Mouse (Mus musculus) lung, postnatal 36 days (tissue): ENCODE measurements around the gene Ckb.
A peak's percentile ranks its signal among the peaks of the same experiment; 100 is the strongest.
"Not testable (repeated sequence)": the region's sequence is repeated elsewhere in the genome, so short reads cannot be mapped to it uniquely, and the experiment has no call there.

Source experiments
- DNase-seq: peaks from one replicate; pipeline ENCODE4 v3.0.0; 2022; ENCODE audit warnings: mixed read lengths

Ckb gene

DNA sequence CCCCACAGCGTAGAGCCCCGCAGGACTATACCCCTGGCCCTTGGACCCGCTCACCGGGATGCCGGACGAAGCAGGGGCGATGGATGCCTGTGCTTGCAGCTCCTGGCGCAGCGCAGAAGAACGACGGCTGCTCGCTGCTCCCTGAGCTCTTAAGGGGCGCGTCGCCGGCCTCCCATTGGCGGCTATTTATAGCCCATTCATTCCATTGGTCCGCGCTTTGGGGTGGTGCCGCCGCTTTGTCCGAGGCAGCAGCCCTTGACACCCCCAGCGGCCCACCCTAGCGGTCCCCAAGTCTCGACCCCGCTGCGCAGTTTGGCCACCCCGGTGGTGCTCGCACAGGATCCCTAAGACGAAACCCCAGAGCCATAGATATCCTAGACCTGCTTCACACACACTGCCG is at the start of gene Ckb:
Gene Ckb, minus strand, starts transcription at position 163 of the 400 bp plus-strand sequence.
- DNase-seq, result peak; percentile 69

DNA sequence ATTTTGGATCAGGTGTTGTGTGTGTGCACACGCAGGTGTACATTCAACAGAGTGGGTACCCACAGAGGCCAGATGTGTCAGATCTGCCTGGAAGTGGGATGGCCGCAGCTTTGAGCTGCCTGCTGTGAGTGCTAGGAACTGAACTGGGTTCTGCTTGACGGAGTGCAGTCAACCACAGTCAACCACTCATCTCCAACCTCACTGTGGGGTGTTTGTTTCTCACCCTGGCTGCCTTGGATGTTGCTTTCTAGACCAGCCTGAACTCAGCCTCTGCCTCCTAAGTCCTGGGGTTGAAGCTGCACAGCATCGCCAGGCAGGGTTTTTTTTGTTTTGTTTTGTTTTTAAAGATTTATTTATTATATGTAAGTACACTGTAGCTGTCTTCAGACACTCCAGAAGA is 48.1 kb upstream of the Ckb start:
- no peak for DNase-seq

DNA sequence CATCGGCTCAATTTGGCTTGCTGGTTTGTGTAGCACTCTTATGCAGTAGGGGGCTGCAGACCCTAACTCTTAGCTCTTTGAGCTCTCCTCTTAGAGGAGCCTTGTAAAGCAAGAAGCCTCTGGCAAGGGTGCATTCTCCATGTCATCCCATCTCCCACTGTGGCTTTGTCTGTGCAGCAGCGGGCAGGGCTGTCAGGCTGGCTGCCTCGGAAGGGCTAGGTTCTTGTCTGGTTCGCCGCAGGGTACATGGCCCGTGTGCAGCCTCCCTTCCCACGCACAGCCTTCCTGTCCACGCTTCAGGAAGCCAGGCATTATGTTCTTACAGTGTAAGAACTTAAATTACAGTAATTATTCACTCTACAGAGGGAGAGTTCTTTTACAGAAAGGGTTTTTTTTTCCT is 46.5 kb upstream of the Ckb start:
- DNase-seq, result no peak

DNA sequence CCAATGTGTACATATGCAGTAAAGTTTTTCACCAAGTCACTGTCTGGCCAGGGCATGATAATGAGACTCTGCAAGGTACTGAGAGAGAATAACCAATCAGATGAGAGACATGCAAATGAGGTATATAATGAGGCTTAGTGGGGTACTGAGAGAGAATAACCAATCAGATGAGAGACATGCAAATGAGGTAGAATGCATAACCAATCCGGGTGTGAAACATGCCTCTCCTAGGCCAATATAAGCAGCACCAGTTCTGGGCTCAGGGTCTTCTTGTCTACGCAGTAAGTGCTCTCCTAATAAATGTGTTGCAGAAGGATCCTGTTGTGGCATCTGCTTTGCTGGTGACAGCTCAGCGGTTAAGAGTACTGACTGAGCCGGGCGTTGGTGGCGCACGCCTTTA is 44.4 kb upstream of the Ckb start:
- no peak for DNase-seq

DNA sequence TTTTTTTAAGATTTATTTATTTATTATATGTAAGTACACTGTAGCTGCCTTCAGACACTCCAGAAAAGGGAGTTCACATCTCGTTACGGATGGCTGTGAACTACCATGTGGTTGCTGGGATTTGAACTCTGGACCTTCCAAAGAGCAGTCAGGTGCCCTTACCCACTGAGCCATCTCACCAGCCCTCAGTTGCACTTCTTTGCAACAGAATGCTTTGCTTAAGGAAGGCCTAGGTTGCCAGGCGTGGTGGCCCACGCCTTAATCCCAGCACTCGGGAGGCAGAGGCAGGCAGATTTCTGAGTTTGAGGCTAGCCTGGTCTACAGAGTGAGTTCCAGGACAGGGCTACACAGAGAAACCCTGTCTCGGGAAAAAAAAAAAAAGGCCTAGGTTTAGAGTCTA is 41.7 kb upstream of the Ckb start:
- not testable (repeated sequence) for DNase-seq

DNA sequence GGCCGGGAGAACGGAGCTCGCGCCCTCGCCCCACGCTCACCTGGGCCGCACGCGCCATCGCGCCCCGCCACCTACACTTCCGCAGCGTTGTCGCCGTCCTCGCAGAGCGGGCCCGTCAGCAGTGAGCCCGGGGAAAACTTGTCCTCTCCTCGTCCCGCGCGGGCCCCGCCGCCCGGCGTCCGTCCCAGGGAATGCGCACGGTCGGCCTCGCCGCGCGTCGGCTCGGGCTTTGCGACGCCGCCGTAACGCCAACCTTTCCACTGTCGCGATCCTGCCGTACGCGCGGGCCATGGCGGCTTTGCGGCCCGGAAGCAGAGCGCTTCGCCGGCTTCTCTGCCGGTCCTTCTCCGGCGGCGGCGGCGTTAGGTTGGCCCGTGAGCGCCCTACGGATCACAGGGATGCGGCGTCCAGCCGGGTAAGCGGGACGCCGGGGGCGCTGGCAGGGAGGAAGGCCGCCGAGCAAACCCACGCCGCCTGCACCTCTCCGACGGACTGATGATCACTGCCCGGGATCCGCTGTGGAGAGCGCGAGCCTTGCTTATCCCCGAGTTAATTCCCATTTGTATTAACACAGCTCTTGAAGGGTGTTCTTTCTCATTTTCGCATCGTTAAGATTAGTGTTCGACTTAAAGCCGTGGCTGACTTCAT is 41.0 kb upstream of the Ckb start, which contains the start of the genes Bag5 and Apopt1:
Gene Bag5, minus strand, starts transcription at position 254 of the 648 bp plus-strand sequence.
Gene Apopt1, plus strand, starts transcription at position 258 of the 648 bp plus-strand sequence.
- DNase-seq, result peak; percentile 92

DNA sequence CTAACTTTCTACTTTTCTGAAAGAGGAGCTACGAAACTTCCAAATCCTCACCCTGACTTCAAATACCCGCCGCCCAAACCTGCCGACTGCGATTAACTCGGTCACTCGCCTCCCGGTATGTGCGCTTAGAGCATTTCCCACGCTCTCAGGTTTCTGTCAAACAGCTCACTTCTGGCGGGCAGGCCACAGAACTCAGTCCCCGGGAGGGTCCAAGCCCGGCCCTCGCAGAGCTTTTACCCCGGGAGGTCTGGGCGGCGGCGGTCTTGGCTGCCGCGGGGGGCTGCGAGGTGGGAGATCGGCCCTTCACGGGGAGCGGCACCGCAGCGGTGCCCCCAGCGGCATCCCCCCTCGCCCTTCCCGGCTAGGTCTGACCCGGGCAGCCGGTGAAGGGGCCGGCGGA is 40.3 kb upstream of the Ckb start:
- no peak for DNase-seq

DNA sequence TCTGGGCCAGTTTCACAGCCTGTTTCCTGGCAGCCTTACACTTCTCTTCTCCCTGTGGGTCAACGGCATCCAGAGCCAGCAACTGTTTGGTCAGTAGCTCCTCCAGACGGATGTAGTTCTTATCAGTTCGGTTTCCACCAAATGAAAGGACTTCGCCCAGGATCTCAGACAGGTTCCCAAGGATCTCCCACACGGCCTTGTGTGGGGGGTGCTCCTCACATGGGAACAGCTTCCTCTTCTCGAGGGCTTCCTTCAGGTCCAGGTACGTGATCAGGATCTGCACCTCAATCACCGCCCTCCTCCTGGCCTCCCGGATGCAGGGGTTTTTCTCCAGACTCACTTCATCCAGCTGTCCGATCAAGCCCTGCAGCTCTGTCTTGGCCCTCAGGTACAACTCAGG is 38.0 kb upstream of the Ckb start:
- DNase-seq, result no peak

DNA sequence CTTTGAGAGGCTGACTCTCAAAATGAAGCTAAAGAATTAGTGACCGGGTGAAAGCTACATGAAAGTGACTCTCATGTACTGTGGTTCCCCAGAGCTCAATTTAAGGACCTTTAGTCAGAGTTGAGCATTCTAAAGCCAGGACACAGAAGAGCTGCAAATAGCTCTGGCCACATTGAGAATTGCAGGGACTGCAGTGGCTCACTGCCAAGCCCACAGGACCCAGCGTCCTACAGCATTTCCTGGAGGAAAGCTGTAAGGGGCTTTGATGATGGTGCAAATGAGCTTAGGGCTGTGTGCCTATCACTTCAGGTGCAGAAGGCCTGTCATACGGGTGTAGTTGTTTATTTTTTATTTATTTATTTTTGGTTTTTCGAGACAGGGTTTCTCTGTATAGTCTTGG is 36.0 kb upstream of the Ckb start:
- no peak for DNase-seq

DNA sequence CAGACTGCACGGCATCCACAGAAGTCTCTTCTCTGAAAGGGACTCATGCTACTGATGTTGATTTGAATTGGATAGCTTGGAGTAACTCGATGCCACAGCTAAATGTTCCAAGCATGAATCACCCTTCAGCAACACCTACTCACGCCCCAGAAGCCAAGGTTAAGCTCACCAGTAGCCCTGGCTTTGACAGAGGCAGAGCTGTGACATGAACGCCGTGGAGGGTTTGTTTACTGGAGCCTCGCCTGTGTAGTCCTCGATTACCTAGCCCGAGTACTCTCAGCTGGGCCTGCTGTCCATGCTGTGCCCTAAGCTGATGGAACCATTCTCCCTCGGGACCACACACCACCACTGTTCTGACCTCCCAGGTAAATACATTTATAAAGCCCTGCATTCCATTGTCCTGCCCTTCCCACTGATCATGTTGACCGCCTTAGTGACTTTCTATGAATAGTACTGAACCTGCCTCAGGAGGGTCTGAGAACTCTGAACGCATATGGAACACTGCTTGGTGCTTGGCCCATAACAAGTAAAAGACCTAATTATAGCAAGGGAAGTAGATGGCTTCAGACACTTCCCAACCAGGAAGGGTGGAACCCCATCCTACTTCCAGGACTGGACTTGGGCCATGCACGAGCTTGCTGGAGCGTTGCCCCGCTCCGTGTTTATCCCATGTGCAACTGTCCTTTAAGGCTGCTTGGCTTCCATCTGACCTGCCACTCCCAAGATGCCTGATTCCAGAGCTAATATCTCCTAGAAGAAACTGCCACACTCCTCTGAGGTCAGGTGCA is 33.2 kb upstream of the Ckb start:
- DNase-seq, result peak; percentile 93

DNA sequence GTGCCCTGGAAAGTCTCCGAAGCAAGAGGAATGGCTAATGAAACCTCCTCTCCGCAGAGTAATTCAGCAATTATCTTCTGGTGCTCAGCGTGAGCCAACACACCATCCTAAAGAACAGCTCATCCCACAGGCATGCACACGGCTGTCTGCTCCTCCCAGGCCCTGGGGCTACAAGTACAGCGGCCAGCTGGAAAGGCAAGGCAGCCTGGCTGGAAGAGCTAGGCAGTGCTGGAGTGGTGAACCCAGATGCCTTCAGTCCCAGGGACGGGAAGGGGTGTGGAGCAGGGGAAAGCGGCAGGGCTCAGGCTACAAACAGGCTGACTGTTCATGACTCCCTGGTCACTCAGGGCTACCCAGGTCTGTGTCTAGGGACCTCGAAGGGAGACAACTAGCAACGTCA is 32.5 kb upstream of the Ckb start:
- peak; percentile 64 for DNase-seq

DNA sequence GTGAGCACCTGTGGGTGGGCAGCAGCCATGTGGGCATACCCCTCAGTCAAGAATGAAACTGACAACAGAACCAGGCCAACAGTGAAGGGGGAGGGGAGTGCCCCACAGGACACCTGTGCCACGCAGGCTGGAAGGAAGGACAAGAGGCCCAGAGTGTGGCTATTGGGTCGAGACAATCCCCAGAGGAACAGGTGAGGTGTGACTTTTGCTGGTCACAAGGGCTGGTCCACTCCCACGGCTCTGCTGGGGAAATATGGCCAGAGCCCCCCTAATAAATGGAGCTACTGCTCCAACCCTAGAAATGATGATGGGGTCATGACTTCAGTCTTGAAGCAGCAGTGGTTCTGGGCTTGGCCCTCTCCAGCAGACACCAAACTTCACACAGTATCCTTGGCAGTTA is 31.2 kb upstream of the Ckb start:
- no peak for DNase-seq

DNA sequence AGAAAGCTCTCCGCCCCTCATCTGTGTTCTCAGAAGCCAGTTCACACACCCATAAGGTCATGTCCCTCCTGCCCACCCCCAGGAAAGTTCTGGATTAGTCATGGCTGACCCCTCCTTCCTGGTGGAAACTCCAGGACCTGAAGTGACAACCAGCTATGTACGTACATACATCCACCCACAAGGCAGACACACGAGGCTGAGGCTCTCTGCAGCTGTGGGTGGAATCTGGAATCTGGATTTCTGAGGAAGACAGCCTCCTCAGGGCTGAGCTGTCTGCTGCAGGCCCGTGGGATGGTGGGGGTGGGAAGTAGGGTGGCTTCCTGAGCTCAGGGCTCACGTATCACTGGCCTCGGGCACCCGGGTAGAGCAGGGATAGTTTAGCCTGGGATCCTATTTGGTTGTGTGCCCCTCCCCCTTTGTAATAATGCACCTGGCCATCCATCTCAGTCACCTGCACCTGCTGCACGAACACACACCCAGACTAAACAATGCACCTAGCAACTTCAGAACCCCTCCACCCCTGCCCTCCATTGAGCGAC is 28.9 kb upstream of the Ckb start:
- DNase-seq, result no peak

DNA sequence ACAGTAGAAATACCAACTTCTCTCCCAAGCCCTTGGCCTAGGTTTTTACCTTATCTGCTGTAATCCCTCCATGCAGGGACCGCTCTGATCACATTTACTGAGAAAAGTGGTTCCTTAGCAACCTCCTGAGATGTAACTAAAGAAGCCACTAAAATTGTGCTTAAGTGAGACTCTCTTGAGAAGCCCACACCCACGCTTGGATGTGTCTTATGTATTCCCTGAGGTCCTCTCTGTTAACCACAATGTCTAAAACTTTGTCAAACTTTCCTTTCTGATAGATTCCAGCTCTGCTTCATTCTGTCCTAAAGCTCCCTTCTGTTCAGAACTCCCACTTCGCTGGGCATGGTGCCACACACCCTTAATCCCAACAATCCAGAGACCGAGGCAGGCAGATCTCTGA is 27.4 kb upstream of the Ckb start:
- DNase-seq, result no peak

DNA sequence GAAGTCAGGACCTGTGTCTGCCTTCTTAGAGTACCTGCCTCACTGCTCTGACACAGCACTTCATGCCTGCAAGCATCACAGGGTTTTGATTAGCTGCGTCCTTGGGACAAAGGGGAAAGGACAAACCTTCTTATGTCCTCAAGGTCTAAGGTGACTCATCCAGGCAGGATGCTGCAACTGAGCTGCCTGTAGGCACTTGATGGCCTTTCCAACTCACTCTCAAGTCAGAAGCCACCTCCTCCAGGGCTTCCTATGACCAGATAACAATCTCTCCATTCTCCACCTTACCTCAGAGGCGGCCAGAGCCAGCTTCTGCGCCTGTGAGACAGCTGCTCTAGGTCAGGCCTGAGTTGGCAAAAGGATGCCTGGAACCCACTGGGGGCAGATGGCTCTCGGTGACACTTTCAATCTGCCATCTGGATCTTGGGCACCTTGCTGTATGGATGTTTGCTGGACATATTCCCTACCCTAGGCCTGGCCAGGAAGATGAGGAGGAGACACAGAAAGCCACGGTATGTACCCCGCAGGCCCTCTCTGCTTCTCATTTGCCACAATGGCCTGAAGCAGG is 26.3 kb upstream of the Ckb start:
- DNase-seq, result no peak

DNA sequence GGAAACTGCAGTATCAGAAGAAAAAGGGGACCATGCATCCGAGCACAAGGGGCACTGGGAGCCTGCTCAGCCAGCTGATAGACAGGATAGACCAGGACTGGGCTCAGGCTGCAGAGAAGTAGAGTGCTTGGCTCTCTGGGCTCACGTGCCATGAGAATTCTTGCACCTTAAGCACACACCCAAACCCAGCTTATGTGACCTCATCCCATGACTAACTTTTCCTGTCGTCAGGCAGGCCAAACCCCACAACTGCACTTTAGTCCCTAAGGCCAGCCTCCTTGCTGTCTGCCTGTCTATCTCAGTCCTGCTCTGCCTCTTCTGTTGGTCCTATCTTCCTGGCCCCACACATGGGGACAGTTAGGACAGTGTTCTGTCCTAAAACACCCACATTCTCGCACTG is 25.6 kb upstream of the Ckb start:
- no peak for DNase-seq

DNA sequence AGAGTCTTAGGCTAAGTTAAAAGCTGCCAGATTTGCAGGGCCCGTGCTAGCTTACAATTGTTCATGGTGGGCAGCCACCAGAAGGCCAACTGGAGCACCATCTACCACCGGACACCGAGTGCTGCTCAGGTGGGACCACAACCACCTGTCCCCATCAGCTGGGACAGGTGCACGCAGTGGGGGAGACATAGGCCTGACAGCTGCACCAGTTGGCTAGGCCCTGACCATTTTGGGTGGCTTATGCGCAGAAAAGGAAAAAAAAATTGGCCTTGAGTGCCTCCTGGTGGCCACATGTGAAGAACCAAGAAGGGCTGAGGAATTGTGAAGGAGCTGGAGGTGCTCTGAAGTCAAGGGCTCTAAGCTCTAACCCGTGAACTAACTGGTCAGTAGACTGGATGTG is 24.1 kb upstream of the Ckb start:
- peak; percentile 81 for DNase-seq

DNA sequence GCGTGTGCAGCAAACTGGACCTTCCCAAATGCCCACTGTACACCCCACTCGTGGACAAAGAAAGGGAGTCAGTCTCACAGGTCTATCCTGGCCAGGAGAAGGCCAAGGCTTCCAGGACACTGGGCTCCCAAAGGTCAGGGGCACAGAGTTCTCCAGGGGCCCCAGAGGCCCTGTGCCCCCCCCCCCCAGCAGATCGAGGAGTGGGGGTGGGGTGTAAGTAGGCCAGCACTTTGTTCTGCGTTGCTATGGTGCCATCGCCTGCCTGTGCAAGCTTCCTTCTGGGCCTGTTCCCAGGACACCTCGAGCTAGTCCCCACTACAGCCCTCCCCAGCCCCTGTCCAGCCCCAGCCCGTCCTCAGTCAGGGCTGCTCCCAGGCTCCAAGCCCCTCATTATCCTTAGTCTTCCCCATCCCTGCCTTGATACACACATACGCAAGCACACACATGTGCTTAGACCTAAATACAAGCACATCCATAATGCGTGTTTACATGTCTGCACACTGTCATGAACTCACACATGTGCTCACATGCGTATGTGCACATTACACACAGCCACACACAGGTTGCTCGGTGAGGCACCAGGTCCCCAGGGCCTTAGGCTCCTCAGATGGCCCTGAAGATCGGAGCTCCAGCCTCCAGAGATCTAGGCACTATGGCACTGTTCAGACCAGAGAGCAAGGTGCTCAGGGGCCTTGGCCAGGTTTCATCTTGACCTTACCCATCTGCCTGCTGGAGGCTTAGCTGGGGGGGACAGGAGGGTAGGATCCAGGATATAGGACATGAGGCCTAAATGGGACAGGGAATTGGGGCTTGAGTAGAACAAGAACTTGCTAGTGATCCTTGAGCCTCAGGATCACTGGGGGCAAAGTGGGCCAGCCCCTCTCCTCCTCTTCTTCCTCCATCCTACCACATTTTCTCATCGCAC is 23.0 kb upstream of the Ckb start:
- DNase-seq, result no peak

DNA sequence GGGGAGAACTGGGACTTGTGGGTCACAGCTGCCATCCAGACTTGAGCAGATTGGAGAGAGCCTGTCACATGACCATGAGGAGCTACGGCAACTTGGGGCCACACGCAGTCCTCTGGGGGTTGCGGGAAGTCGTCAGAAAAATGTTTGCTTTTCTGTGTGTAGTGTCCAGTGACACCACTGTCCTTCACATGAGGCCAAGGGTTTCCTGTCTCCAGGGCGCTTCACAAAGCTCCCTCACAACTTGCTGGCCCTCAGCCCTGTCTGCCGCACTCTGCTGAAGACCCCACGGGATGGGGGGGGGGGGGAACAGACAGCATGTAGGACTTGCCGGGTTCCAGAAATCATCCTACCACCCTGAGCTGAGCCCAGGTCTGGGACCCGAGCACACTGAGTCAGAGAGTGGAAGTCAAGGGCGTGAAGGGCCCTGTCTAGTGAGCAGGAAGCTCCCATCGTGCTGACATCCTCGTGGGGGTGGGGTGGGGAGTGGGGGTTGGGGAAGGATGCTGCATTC is 22.2 kb upstream of the Ckb start:
- no peak for DNase-seq

DNA sequence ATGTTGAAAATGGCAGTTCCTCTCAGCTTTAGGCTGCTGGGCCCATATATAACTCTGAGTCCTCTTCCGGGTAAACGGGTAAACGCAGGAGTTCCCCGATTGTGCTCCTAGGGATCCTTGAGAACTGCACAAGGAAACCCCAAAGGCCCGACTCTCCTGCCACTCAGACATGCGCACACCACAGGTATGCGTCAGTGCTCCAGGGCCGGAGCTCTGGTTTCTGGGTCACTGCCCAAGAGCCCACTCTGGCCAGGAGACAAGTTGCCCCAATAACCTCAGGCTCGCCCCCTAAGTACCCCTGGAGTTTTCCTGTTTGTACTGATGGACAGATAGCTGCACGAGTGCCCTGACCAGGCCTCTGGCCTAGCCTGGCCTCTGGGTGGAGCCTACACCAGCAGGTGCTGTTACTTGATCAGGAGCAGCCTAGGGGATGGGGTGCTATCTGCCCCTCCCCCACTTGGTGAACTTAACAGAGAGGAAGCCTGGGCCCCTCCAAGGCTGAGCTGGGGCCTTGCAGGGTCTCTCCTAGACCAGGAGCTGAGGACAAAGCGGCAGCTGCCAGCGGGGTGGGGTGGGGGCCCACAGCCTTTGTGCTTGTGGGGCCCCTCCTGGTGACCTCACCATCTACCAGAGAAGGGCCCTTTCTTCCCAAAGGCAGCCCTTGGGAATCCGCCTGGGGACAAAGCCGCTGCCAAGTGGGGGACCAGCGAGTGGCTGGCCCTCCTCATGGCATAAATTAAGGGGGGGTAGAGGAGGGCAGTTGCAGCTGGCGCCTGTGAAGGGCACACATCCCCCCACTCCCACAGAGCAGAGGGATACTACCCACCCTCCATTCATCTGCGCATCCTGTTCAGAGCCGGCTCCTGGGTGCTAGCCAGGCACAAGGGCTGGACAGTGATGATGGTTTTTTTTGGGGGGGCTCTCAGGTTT is 21.5 kb upstream of the Ckb start:
- peak; percentile 45 for DNase-seq

DNA sequence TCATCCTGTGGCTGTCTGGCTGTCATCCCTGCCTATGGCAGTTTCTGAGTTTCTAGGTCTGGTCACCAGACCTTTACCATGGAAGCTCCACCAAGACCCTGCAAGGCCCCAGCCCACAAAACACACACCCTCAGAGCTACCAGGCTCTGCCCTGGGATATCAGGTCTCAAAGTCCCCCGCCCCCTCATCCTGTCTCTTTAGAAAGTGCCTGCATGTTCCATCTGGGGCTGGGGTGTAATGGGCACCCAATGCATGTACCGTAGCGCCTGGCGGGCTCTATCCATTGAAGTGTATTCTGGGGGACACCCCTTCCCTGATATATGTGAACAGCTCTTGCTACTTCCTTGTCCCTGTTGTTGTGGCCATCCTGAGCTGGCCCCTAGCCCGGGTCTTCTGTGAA is 20.8 kb upstream of the Ckb start:
- DNase-seq, result no peak
